Mouse (Mus musculus) c-Kit-positive CD71-positive TER-119-positive erythroid progenitor cells, embryonic 14.5 days (primary cell): ENCODE results near the gene Fam160a2.
"Not testable (repeated sequence)": the region's sequence is repeated elsewhere in the genome, so short reads cannot be mapped to it uniquely, and the experiment has no call there.

Source experiments
- DNase-seq: peaks from one replicate; pipeline ENCODE4 v3.0.0-alpha.2; 2013; ENCODE audit warnings: low spot score

Fam160a2 gene

DNA sequence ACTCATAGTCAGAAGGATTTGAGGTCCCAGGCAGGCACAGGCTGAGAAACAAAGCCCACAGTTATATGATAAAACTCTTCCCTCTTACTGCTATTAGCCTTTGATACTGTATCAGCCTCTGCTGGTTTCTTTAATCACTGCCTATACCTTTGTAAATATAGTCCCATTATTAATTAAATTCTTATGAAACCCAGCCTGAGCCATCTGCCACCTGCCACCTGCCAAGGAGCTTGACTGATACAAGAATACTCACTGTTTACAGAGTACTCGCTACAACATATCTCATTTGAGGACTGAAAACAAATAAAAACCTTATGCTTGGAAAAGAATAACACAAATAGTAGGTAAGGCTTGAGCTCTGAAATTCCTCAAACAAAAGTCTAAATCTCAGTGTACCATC is 5.2 kb downstream of the Fam160a2 start:
- no peak for DNase-seq

DNA sequence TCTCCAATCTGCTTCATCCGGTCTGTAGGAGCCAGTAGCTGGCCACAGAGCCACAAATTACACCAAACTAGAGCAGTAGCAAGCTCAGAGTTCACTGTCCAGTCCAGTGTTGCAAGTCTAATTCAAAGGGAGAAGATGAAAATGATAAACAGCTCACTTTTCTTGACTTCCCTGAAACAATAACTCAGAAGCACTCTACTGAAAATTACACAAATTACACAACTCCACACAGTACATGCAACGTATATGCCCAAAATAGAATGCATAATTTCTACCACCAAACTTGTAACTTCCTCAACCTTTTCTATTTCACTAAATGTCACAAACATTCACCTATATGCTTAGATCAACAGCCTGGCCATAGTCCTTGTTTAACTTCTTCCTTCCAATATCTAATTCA is 9.6 kb downstream of the Fam160a2 start:
- no peak for DNase-seq

DNA sequence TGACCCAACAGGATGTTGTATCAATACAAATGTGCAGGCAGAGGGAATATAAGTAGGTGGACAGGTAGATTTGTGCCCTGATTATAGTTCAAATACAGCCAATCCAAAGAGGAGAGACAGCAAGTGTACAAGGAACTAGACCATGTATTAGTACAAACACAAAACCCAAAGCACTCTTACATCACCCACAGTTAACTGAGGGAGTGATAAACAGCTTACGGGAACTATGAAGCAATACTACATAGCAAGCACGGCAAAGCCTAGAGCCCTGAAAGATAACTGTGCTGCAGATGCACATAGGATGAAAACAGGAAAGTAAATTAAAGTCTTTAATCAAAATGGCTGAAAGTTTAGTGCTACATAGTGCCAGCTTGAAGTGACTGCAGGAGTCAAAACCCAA is 12.2 kb downstream of the Fam160a2 start:
- no peak for DNase-seq

DNA sequence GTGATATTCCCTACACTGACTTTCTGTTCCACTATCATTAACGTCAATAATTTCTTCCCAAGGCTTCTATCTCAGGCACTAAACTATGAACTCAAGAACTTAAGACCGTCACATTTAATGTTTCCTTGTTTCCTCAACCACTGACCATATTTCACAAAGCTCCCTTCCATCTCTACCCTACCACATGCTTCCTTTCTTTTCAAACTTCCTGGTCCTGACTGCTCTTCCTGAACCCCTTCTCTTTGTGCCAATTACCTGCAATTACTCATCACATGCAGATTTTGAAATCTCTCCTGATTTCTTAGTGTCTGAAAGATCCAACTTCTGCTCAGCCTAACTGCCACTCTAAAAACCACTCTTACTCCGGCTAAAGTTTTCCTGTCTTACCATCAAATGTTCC is 19.5 kb downstream of the Fam160a2 start:
- DNase-seq: no peak

DNA sequence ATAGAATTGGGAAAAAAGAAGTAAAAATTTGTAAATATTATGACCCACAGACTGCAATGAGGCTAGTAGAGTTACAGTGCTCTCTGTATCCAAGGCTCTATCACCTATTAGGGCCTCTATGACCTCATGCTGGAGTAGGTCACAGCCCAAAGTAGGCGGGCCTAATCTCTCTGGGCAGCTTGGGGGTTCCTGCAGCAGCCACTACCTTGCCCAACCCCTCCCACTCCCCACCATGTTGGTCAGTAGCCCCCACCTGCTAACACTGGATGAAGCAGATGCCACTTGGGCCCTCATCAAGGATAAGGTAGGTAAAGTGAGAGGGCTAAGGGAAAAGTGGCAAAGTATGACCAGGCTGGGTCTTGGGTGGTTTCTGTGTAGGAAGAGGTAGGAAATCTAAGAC is 25.0 kb downstream of the Fam160a2 start, which contains the start of gene Gm5901:
TSS of gene Gm5901 (plus strand) at position 173 of the 400 bp plus-strand sequence.
- DNase-seq: no peak

DNA sequence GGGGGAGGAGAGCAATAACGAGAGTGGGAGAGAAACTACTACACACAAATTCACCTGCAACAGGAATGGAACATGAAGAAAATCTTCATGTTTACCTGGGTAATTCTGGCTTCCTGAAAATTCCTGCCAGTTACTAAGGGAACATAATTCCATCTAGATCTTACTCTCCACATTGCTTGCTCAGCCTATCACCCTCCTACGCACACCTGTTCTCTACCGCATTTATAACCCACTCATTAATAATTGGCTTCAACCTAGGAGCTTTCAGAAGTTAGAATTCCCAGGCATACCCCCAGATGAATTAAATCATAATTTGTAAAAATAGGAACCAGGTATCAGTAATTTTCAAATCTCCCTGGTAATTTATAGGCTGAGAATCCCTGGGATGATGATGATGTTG is 25.9 kb downstream of the Fam160a2 start:
- DNase-seq: no peak

DNA sequence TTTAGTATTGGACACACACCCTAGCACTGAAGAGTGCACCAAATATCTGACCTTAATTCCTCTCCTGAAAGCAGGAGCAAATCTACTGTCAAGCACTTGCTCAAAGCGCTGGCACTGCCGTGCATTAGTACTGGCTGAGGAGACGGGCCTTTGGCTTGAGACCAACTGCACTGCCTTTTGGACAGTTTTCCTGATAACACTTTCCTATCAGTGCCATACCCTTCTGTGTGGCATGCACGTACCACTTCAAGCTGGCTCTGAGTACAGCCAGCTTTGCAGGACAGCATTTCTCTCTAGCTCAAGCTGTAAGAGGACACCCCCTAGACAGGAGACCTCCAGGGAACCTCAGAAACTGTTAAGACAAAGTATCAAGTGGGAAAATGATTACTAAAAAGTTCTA is 26.3 kb downstream of the Fam160a2 start:
- no peak for DNase-seq

DNA sequence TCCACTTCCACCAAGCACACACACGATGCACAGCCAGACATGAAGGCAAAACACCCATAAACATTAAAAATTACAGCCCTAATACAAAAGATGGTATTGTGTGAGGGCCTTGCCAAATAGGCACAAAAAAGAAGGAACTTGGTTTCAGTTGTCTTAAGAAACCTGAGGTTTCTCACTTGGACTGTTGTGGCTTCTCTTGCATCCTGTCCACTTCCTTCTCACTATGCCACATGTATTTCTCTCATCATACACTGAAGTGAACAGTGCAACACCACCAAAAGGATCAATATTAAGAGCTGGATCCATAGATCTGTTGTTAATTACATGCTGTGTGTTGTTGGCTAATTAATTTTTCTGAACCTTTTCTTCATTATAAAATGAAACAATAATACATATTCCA is 26.9 kb downstream of the Fam160a2 start:
- DNase-seq: no peak

DNA sequence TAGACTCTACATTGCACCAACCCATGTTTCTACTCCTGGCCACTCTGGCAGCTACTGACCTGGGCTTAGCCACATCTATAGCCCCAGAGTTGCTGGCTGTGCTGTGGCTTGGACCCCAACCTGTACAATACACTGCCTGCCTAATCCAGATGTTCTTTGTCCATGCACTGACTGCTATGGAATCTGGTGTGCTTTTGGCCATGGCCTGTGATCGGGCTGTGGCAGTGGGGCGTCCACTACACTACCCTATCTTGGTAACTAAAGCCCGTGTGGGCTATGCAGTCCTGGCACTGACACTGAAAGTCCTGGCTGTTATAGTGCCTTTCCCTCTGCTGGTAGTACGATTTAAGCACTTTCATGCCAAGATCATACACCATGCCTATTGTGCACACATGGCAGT is 31.3 kb downstream of the Fam160a2 start:
- no peak for DNase-seq

DNA sequence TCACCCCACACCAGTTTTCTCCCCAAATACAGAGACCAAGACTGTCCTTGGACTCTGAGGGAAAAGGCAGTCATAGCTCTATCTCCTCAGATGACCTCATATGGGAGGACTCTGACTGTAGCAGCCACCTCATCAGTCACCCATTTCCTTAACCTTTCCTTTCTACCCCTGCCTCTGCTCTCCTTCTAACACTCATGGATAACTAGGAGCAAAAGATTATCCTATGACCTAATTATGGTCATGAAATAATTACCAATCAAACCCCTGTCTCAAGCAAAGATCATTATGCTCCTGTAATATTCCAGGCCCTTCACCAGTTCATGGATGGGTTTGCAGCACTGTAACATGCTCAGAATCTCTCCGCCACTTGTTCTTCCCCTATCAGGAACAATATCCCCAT is 31.9 kb downstream of the Fam160a2 start, which contains the start of gene Olfr692:
TSS of gene Olfr692 (plus strand) at position 301 of the 400 bp plus-strand sequence.
- no peak for DNase-seq

DNA sequence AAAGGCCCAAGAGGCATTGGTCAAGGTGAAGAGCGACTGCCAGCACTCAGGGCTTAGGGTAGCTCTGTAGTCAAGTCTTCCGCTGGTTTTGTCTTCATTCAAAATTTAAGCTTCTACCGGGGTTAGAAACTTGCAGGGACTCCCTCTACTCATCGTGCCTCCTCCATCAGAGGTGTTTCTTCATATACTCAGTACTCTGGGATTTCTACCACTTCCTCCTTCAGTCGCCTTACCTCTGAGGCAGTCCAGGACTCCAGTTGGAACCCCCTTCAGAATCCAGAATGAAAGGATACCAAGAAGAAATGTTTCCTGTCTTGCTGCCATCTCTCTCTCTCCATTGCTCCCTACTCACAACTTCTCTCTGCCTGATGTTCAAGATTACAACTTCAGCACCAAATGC is 32.6 kb downstream of the Fam160a2 start:
- DNase-seq: no peak

DNA sequence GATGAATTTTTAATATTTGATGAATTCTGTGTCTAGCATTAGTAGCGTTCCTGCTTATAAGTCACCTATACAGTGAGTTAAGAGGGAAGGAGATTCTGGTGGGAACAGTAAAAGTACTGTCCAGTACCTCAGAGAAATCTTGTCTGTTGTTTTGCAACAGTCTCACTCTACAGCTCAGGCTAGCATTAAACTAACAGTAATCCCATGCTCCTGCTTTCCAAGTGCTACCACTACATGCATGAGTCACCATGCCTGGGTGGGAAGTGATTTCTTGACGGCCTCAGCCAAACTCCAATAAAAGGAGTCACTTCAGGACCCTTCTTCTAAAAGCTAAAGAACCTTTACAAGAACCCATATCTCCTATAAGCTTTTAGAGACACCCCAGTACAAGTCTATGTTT is 38.1 kb downstream of the Fam160a2 start:
- DNase-seq: no peak

DNA sequence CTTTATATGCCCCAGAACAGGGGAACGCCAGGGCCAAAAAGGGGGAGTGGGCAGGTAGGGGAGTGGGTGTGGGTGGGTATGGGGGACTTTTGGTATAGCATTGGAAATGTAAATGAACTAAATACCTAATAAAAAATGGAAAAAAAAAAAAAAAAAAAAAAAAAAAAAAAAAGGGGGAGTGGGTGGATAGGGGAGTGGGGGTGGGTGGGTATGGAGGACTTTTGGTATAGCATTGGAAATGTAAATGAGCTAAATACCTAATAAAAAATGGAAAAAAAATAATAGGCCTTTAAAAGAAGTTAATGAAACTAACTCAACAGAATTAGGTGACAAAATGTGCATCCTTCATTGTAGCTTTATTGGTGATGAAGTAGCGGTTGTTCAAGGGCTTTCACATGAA is 43.4 kb downstream of the Fam160a2 start:
- DNase-seq: not testable (repeated sequence)

DNA sequence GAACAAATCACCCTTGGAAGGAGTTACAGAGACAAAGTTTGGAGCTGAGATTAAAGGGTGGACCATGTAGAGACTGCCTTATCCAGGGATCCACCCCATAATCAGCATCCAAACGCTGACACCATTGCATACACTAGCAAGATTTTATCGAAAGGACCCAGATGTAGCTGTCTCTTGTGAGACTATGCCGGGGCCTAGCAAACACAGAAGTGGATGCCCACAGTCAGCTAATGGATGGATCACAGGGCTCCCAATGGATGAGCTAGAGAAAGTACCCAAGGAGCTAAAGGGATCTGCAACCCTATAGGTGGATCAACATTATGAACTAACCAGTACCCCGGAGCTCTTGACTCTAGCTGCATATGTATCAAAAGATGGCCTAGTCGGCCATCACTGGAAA is 43.8 kb downstream of the Fam160a2 start:
- DNase-seq: not testable (repeated sequence)

DNA sequence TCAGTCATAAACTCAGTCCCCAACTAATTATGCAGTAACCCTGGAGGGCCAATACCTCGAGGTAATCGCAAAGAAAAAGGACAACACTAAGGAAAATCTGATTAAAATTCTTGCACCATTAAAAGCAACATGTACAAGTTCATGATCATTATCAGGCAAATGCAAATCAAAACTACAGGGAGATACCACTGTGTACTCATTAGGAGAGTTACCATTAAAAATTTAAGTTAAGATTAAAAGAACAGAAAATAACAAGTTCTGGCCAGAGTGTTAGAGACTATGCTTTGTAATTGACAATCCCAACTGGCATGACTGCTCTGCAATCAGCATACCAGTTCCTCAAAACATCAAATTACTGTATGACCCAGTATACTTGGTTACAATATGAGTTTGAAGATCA is 57.1 kb downstream of the Fam160a2 start:
- no peak for DNase-seq

DNA sequence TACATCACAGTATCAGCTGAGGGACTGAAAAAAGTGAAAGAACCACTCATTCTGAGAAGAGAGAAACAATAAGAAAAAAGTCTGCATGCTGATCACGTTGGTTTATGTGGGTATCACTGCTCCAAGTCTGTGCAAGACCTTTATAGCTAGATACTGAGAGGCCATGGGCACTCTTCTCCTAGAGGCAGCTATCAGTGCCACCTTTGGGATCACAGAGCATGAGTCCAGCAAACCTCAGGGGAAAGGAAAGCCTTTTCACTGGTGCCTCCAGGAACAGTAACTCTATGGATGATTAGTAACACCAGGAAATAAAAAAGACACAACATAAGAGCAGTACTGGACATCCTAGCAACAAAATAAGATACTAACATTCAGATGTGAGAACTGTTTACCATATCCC is 57.7 kb downstream of the Fam160a2 start, which contains the start of gene Olfr691:
TSS of gene Olfr691 (minus strand) at position 101 of the 400 bp plus-strand sequence.
- no peak for DNase-seq

DNA sequence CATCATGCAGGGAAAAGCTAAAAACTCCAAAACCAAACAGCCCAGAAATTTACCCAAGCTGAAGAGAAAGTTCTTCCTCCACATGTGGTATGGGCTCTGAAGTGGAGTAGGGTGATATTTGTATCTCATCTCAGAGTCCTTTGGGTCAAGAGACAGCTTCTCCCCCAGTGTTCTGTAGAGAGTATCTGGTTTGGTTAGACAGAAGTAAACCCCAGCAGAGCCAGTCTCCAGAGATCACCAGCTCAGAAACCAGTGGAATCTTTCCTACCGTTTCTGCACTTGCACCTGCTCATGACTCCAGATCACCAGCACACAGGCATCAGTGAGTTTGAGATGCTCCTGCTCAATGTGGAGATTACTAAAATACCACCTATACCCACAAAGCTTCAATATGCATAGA is 65.8 kb downstream of the Fam160a2 start, which contains the start of gene Olfr690:
TSS of gene Olfr690 (minus strand) at position 101 of the 400 bp plus-strand sequence.
- DNase-seq: no peak

DNA sequence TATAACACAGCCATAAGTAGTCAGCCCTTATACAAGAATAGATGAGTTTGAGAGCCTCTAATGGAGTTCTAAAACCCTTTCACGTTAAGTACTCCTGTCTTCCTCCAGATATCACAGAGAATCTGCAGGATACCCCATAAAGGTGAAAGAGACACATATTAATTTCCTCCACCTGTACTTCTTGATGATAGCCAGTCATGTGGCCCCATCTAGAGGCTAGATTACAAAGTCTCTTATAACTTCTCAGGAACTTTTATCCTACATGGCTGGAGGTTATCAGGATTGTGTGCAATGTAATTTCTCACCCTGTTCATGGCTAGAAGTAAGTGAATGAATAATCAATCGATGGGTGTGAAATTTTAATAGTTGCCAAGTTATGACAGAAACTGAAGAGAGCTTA is 74.6 kb downstream of the Fam160a2 start:
- DNase-seq: no peak
